Mouse (Mus musculus) forebrain, embryonic 11.5 days (tissue): ENCODE measurements at regions not wholly inside any gene's neighbourhood (a gene's known extent, or its start where the extent isn't known, plus 50 kb on each side); places are given as distances from the start of the nearest gene placed in this dataset.

ENCODE experiments used
- ATAC-seq: fragments of 200-750 bp; cut with Nextera tagmentation; replicated peaks from 2 replicates; pipeline ENCODE4 v1.8.0; 2017; ENCODE audit warnings: moderate TSS enrichment; ENCODE audit not compliant: low FRiP score
- DNase-seq: peaks from one replicate; pipeline ENCODE4 v3.0.0-alpha.2; 2017; ENCODE audit warnings: low spot score
- H3K27ac ChIP-seq: fragments of 300-500 bp; sonication (generic); 2 replicates; pipeline ENCODE4 v1.5.1; 2014; ENCODE audit warnings: low read depth, low read length
- H3K27me3 ChIP-seq: fragments of 300-500 bp; sonication (generic); 2 replicates; pipeline ENCODE4 v1.6.1; 2014; ENCODE audit warnings: mild to moderate bottlenecking, low read length, mixed read lengths; ENCODE audit not compliant: control insufficient read depth, insufficient read depth
- H3K36me3 ChIP-seq: fragments of 300-500 bp; sonication (generic); 2 replicates; pipeline ENCODE4 v1.6.1; 2014; ENCODE audit warnings: mild to moderate bottlenecking, low read length, moderate library complexity, mixed read lengths; ENCODE audit not compliant: control insufficient read depth, insufficient read depth
- H3K4me1 ChIP-seq: fragments of 300-500 bp; sonication (generic); replicated peaks from 2 replicates; pipeline ENCODE4 v1.6.1; 2014; ENCODE audit warnings: low read length, mixed read lengths; ENCODE audit not compliant: control insufficient read depth, insufficient read depth
- H3K4me2 ChIP-seq: fragments of 300-500 bp; sonication (generic); 2 replicates; pipeline ENCODE4 v1.6.1; 2014; ENCODE audit warnings: low read depth, mild to moderate bottlenecking, low read length, moderate library complexity, mixed read lengths; ENCODE audit not compliant: severe bottlenecking
- H3K4me3 ChIP-seq: fragments of 300-500 bp; sonication (generic); 2 replicates; pipeline ENCODE4 v1.5.1; 2014; ENCODE audit warnings: low read depth, low read length
- H3K9ac ChIP-seq: fragments of 300-500 bp; sonication (generic); 2 replicates; pipeline ENCODE4 v1.6.1; 2014; ENCODE audit warnings: low read length
- H3K9me3 ChIP-seq: fragments of 300-500 bp; sonication (generic); 2 replicates; pipeline ENCODE4 v1.6.1; 2016; ENCODE audit warnings: low read length, mixed read lengths; ENCODE audit not compliant: control insufficient read depth
- WGBS: fragments of 180-500 bp; shearing (Covaris S2); extraction: QIAGEN DNeasy Blood & Tissue Kit; methylation state at CpG from one replicate; pipeline ENCODE4 v1.1.7; 2014; 5-methylcytosine and 5-hydroxymethylcytosine counted together

- Histone ChIP-seq H3K4me1 (no peaks in the 10 kb centered on the region), H3K36me3 (no peaks in the 10 kb centered on the region), H3K9ac (no peak overlapping the region), H3K27me3 (no peaks in the 10 kb centered on the region), H3K4me3 (no peak overlapping the region), H3K9me3 (no peaks in the 10 kb centered on the region), H3K27ac (no peak overlapping the region), H3K4me2 (no peak overlapping the region)
- no peak for DNase-seq
- 77% methylated on average over 3 of the region's 3 CpGs for WGBS
- ATAC-seq = 0 out of 2 replicates have a peak, but pooled peaks have one; percentile 15
These were observed 498.9 kb downstream of the Olfm4 start for GRCm38 (mm10) chr14:80482771-80483170.

- Histone ChIP-seq H3K27ac (no peak overlapping the region), H3K36me3 (no peaks in the 10 kb centered on the region), H3K9ac (no peak overlapping the region), H3K4me2 (no peak overlapping the region), H3K9me3 (no peaks in the 10 kb centered on the region), H3K4me3 (no peak overlapping the region), H3K27me3 (no peaks in the 10 kb centered on the region), H3K4me1 (no peaks in the 10 kb centered on the region)
- DNase-seq (no peak), ATAC-seq (no peak)
These were observed 500.4 kb downstream of the Olfm4 start for GRCm38 (mm10) chr14:80484256-80484655.

GRCm38 (mm10) chr14:80485149-80485548 is 501.3 kb downstream of the Olfm4 start:
- no peak overlapping the region for H3K9ac ChIP-seq
- no peaks in the 10 kb centered on the region for H3K9me3 ChIP-seq
- no peaks in the 10 kb centered on the region for H3K27me3 ChIP-seq
- H3K4me3 ChIP-seq = no peak overlapping the region
- H3K36me3 ChIP-seq = no peaks in the 10 kb centered on the region
- H3K27ac ChIP-seq = no peak overlapping the region
- no peak overlapping the region for H3K4me2 ChIP-seq
- DNase-seq (no peak), ATAC-seq (no peak)
- H3K4me1 ChIP-seq = no peaks in the 10 kb centered on the region

- WGBS = 80% methylated on average over 6 of the region's 6 CpGs
- DNase-seq = no peak
- Histone ChIP-seq H3K9ac (no peak overlapping the region), H3K27me3 (no peaks in the 10 kb centered on the region; the same call in 1 of the 2 replicates), H3K27ac (no peak overlapping the region), H3K9me3 (no peaks in the 10 kb centered on the region), H3K36me3 (no peaks in the 10 kb centered on the region), H3K4me3 (no peak overlapping the region), H3K4me1 (no peaks in the 10 kb centered on the region), H3K4me2 (no peak overlapping the region)
- no peak for ATAC-seq
These were observed 502.7 kb downstream of the Olfm4 start for GRCm38 (mm10) chr14:80486605-80487004.

GRCm38 (mm10) chr14:80492043-80492900 is 508.4 kb downstream of the Olfm4 start:
- ATAC-seq (peak; percentile 82), DNase-seq (no peak)
- no peaks in the 10 kb centered on the region for H3K36me3 ChIP-seq
- H3K9ac ChIP-seq = no peak overlapping the region
- H3K27ac ChIP-seq = no peak overlapping the region
- H3K4me2 ChIP-seq = no peak overlapping the region
- WGBS = 43% methylated on average over 10 of the region's 10 CpGs
- no peaks in the 10 kb centered on the region for H3K9me3 ChIP-seq
- no peaks in the 10 kb centered on the region; the same call in 1 of the 2 replicates for H3K27me3 ChIP-seq
- H3K4me1 ChIP-seq = peaks cover 4% of the 10 kb centered on the region; the same call in 1 of the 2 replicates
- no peak overlapping the region for H3K4me3 ChIP-seq

GRCm38 (mm10) chr14:80492901-80493279 is 509.0 kb downstream of the Olfm4 start:
- WGBS = 61% methylated on average over 4 of the region's 4 CpGs
- H3K36me3 ChIP-seq = no peaks in the 10 kb centered on the region
- H3K4me2 ChIP-seq = no peak overlapping the region
- no peak overlapping the region for H3K27ac ChIP-seq
- H3K4me1 ChIP-seq = peaks cover 4% of the 10 kb centered on the region; the same call in 1 of the 2 replicates
- peak; percentile 64; the same call in 1 of the 2 replicates for ATAC-seq
- H3K27me3 ChIP-seq = no peaks in the 10 kb centered on the region; the same call in 1 of the 2 replicates
- no peak overlapping the region for H3K4me3 ChIP-seq
- no peak for DNase-seq
- H3K9ac ChIP-seq = no peak overlapping the region
- H3K9me3 ChIP-seq = no peaks in the 10 kb centered on the region

- ATAC-seq (no peak), DNase-seq (no peak)
- no peaks in the 10 kb centered on the region for H3K36me3 ChIP-seq
- WGBS = 97% methylated on average over 2 of the region's 2 CpGs
- no peaks in the 10 kb centered on the region for H3K4me1 ChIP-seq
- no peaks in the 10 kb centered on the region for H3K9me3 ChIP-seq
- no peak overlapping the region for H3K4me2 ChIP-seq
- H3K27ac ChIP-seq = no peak overlapping the region
- H3K27me3 ChIP-seq = no peaks in the 10 kb centered on the region
- H3K4me3 ChIP-seq = no peak overlapping the region
- H3K9ac ChIP-seq = no peak overlapping the region
These were observed 520.5 kb downstream of the Olfm4 start for GRCm38 (mm10) chr14:80504351-80504750.

- DNase-seq = no peak
- Histone ChIP-seq H3K4me2 (no peak overlapping the region), H3K4me3 (no peak overlapping the region), H3K27ac (no peak overlapping the region), H3K36me3 (no peaks in the 10 kb centered on the region), H3K27me3 (no peaks in the 10 kb centered on the region), H3K4me1 (no peaks in the 10 kb centered on the region), H3K9ac (no peak overlapping the region), H3K9me3 (no peaks in the 10 kb centered on the region)
- ATAC-seq = no peak
- WGBS = 93% methylated on average over 2 of the region's 2 CpGs
These were observed 532.7 kb downstream of the Olfm4 start for GRCm38 (mm10) chr14:80516626-80517025.

- 90% methylated on average over 1 of the region's 1 CpGs for WGBS
- Histone ChIP-seq H3K4me2 (no peak overlapping the region), H3K27ac (no peak overlapping the region), H3K4me1 (no peaks in the 10 kb centered on the region), H3K36me3 (no peaks in the 10 kb centered on the region), H3K27me3 (no peaks in the 10 kb centered on the region; the same call in 1 of the 2 replicates), H3K9me3 (no peaks in the 10 kb centered on the region), H3K4me3 (no peak overlapping the region), H3K9ac (no peak overlapping the region)
- ATAC-seq (no peak), DNase-seq (no peak)
These were observed 537.3 kb downstream of the Olfm4 start for GRCm38 (mm10) chr14:80521216-80521615.
